Mouse (Mus musculus) midbrain, embryonic 16.5 days (tissue): ENCODE results near the gene 5031439G07Rik. TPM values are rescaled to one million over a fixed set of nuclear protein-coding genes. Genes with fewer than 3 reads are reported as not detected.

Experiments
- ATAC-seq: fragments of 200-750 bp; cut with Nextera tagmentation; 2 replicates; pipeline ENCODE4 v1.8.0; 2017; ENCODE audit warnings: moderate TSS enrichment
- H3K27ac ChIP-seq: fragments of 300-500 bp; sonication (generic); 2 replicates; pipeline ENCODE4 v1.5.1; 2014; ENCODE audit warnings: mild to moderate bottlenecking, low read length, mixed read lengths
- H3K27me3 ChIP-seq: fragments of 300-500 bp; sonication (generic); 2 replicates; pipeline ENCODE4 v1.6.1; 2014; ENCODE audit warnings: low read depth, low read length, mixed read lengths; ENCODE audit not compliant: control insufficient read depth, insufficient read depth
- H3K36me3 ChIP-seq: fragments of 300-500 bp; sonication (generic); 2 replicates; pipeline ENCODE4 v1.6.1; 2014; ENCODE audit warnings: mild to moderate bottlenecking, low read length, moderate library complexity, mixed read lengths; ENCODE audit not compliant: control insufficient read depth, insufficient read depth
- H3K4me1 ChIP-seq: fragments of 300-500 bp; sonication (generic); 2 replicates; pipeline ENCODE4 v1.6.1; 2014; ENCODE audit warnings: mild to moderate bottlenecking, low read length, mixed read lengths; ENCODE audit not compliant: control insufficient read depth, insufficient read depth
- H3K4me2 ChIP-seq: fragments of 300-500 bp; sonication (generic); 2 replicates; pipeline ENCODE4 v1.6.1; 2014; ENCODE audit warnings: mild to moderate bottlenecking, low read length, mixed read lengths
- H3K4me3 ChIP-seq: fragments of 300-500 bp; sonication (generic); 2 replicates; pipeline ENCODE4 v1.5.1; 2014; ENCODE audit warnings: low read depth, mild to moderate bottlenecking, low read length, moderate library complexity, mixed read lengths
- H3K9ac ChIP-seq: fragments of 300-500 bp; sonication (generic); 2 replicates; pipeline ENCODE4 v1.6.1; 2014; ENCODE audit warnings: low read depth, low read length, mixed read lengths
- H3K9me3 ChIP-seq: fragments of 300-500 bp; sonication (generic); replicated peaks from 2 replicates; pipeline ENCODE4 v1.6.1; 2014; ENCODE audit warnings: mild to moderate bottlenecking, low read length, mixed read lengths; ENCODE audit not compliant: control insufficient read depth, poor library complexity, severe bottlenecking
- WGBS: fragments of 180-500 bp; shearing (Covaris S2); extraction: QIAGEN DNeasy Blood & Tissue Kit; methylation state at CpG from one replicate; pipeline ENCODE4 v1.1.7; 2014; 5-methylcytosine and 5-hydroxymethylcytosine counted together
- polyA plus RNA-seq: library from polyadenylated mRNA; unstranded; fragments of >200 nt; fragmentation: Nextera tagmentation; extraction: Ambion mirVana; gene quantifications from 2 replicates; pipeline ENCODE4 v1.2.1, GENCODE M21; 2015

The 5031439G07Rik gene
- polyA plus RNA-seq, 1 experiment from 2014 or later, result 24.5 TPM

DNA sequence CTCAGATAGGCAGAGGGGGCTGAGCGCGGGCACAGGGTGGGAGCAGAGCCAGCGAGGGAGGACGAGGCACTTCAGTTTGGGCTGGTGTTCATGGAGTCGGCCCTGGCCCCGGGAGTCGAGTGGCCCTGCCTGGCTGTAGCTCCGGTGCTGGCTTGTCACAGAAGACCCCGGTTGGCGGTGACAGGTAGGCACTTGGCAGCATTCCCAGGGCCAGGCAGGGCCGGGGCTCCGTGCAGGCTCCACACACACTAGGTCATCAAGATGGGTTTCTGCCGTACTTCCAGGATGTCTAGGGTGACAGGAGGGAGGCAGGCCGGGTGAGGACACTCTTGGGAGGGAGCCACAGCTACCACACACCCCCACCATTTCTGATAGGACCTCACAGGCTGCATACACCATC lies 39.4 kb downstream of the 5031439G07Rik start:
- WGBS, result 92% methylated on average over 14 of the region's 14 CpGs
- no peaks in the 10 kb centered on the region for H3K27me3 ChIP-seq
- no peaks in the 10 kb centered on the region for H3K4me1 ChIP-seq
- no peak overlapping the region for H3K9ac ChIP-seq
- H3K9me3 ChIP-seq, result no peaks in the 10 kb centered on the region
- H3K36me3 ChIP-seq, result peaks cover 69% of the 10 kb centered on the region
- H3K27ac ChIP-seq, result no peak overlapping the region
- no peak overlapping the region for H3K4me3 ChIP-seq
- no peak overlapping the region for H3K4me2 ChIP-seq
- ATAC-seq, result no peak

DNA sequence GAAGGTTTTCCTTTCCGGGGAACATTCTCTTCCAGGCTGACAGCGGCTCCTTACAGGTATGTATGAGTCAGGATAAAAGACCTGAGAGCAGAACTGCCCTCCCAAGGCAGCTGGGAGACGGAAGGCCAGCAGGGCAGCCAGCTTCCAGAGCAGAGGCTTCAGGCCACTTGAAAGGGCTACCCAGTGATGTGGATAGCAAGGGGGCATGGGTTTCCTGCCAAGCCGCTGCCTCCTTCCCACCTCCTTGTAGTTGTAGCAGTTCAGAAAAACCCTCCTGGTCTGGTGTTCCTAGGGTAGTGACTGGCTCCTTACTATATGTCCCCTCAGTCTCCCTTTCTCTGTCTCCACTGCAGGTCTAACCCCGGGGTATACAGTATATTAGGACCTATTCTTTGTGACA lies 44.0 kb downstream of the 5031439G07Rik start:
- Histone ChIP-seq H3K4me3 (no peak overlapping the region), H3K36me3 (peaks cover 45% of the 10 kb centered on the region), H3K9ac (no peak overlapping the region), H3K27ac (no peak overlapping the region), H3K4me1 (no peaks in the 10 kb centered on the region), H3K4me2 (no peak overlapping the region), H3K27me3 (no peaks in the 10 kb centered on the region), H3K9me3 (no peaks in the 10 kb centered on the region)
- ATAC-seq, result no peak
- 84% methylated on average over 5 of the region's 5 CpGs for WGBS

DNA sequence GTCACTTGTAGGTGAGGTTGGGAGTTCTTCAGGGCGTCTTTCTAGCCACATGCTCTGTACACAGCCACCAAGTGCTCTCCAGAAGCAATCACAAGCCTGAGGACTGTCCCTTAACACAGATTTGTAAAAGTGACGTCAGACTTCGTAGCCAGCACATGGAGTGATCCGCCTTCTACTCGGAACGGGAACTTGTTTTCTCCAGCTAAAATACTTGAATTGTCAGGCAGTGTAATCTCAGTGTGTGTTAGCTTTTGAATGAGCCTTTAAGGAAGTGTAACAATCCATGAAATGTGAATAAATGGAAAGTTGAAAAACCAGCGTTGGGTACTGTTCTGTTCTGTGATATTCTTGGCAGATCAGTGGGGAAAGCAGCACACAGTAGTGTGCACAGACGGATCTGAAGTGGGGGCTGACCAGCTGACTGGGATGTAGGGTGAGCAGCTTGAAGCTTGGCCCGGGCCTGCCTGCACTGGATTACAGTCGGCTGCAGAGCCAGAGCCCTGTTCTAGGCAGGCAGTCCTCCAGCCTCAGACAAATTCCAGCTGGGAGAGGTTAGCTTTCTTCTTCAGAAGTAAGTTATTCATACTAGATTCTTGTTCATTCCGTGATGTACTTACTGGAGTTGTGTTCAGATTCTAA lies 45.6 kb downstream of the 5031439G07Rik start:
- H3K4me1 ChIP-seq, result no peaks in the 10 kb centered on the region
- H3K9ac ChIP-seq, result no peak overlapping the region
- H3K27ac ChIP-seq, result 0 out of 2 replicates have a peak overlapping the region, but pooled peaks have one; percentile 14
- H3K4me3 ChIP-seq, result no peak overlapping the region
- 68% methylated on average over 11 of the region's 11 CpGs for WGBS
- no peaks in the 10 kb centered on the region for H3K27me3 ChIP-seq
- peaks cover 35% of the 10 kb centered on the region for H3K36me3 ChIP-seq
- no peak for ATAC-seq
- no peaks in the 10 kb centered on the region for H3K9me3 ChIP-seq
- H3K4me2 ChIP-seq, result no peak overlapping the region

DNA sequence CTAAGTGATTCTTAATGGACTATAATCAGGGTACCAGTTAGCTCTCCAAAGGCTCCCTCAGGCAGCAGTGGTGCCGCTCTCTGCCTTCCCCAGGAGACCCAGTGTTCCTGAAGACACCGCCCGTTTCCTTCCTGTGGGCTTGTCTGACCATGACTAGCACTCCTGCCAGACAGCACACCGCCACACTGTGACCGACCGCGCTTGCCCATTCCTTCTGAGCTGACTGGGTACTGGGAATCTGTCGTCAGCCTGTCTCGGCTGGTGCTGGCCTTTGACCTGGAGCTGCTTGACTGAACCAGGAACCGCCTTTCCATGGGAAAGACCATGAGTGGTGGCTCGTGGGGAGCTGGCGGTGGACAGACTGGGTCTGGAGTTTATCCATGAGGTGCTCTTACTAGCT lies 48.2 kb downstream of the 5031439G07Rik start:
- Histone ChIP-seq H3K27me3 (no peaks in the 10 kb centered on the region), H3K9me3 (no peaks in the 10 kb centered on the region), H3K4me2 (no peak overlapping the region), H3K27ac (no peak overlapping the region), H3K36me3 (peaks cover 36% of the 10 kb centered on the region), H3K4me3 (no peak overlapping the region), H3K9ac (no peak overlapping the region), H3K4me1 (no peaks in the 10 kb centered on the region)
- ATAC-seq, result no peak
- WGBS, result 77% methylated on average over 12 of the region's 12 CpGs

GRCm38 (mm10) chr15:84934901-84935300 lies 53.5 kb downstream of the 5031439G07Rik start:
- Histone ChIP-seq H3K27me3 (no peaks in the 10 kb centered on the region), H3K4me2 (no peak overlapping the region), H3K9me3 (no peaks in the 10 kb centered on the region), H3K9ac (no peak overlapping the region), H3K4me1 (no peaks in the 10 kb centered on the region), H3K36me3 (peaks cover 39% of the 10 kb centered on the region), H3K4me3 (no peak overlapping the region), H3K27ac (no peak overlapping the region)
- no peak for ATAC-seq
- WGBS, result 90% methylated on average over 16 of the region's 16 CpGs

DNA sequence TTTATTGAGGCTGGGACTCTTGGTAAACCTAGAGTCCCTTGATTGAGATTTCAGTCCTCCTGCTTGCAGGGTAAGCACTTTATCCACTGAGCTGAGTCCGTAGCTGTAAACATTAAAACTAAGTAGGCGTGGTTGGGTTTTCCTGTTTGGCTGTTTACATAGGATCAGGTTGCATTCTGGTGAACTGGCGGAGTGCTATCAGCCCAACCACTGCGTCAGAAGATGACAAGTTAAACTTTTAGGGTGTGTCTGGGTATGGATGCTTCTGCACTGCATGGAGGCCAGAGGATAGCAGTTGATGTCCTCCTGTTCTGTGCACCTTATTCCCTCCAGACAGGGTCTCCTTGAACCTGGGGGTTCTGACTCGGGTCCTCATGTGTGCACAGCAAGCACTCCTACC lies 56.0 kb downstream of the 5031439G07Rik start:
- Histone ChIP-seq H3K27me3 (no peaks in the 10 kb centered on the region), H3K9ac (no peak overlapping the region), H3K9me3 (no peaks in the 10 kb centered on the region), H3K4me3 (no peak overlapping the region), H3K4me1 (no peaks in the 10 kb centered on the region), H3K4me2 (no peak overlapping the region), H3K36me3 (peaks cover 42% of the 10 kb centered on the region), H3K27ac (no peak overlapping the region)
- ATAC-seq, result no peak
- WGBS, result 87% methylated on average over 5 of the region's 5 CpGs

GRCm38 (mm10) chr15:84925495-84926018 lies 62.8 kb downstream of the 5031439G07Rik start:
- Histone ChIP-seq H3K4me3 (no peak overlapping the region), H3K4me2 (peak overlapping the region; percentile 36), H3K4me1 (peaks cover 25% of the 10 kb centered on the region), H3K27me3 (no peaks in the 10 kb centered on the region), H3K36me3 (peaks cover 15% of the 10 kb centered on the region), H3K9me3 (no peaks in the 10 kb centered on the region), H3K27ac (no peak overlapping the region), H3K9ac (0 out of 2 replicates have a peak overlapping the region, but pooled peaks have one; percentile 25)
- 43% methylated on average over 1 of the region's 1 CpGs for WGBS
- no peak for ATAC-seq

- no peaks in the 10 kb centered on the region for H3K9me3 ChIP-seq
- peak overlapping the region; percentile 68 for H3K4me3 ChIP-seq
- peak overlapping the region; percentile 78; the same call in 1 of the 2 replicates for H3K9ac ChIP-seq
- no peak overlapping the region for H3K27ac ChIP-seq
- peaks cover 15% of the 10 kb centered on the region for H3K36me3 ChIP-seq
- no peaks in the 10 kb centered on the region for H3K27me3 ChIP-seq
- 14% methylated on average over 9 of the region's 9 CpGs for WGBS
- no peak for ATAC-seq
- H3K4me1 ChIP-seq, result peaks cover 25% of the 10 kb centered on the region
- H3K4me2 ChIP-seq, result peak overlapping the region; percentile 84
Measured at GRCm38 (mm10) chr15:84924781-84925315, 63.5 kb downstream of the 5031439G07Rik start.

GRCm38 (mm10) chr15:84923508-84924181 lies 64.7 kb downstream of the 5031439G07Rik start:
- Histone ChIP-seq H3K9ac (peak overlapping the region; percentile 78), H3K4me2 (peak overlapping the region; percentile 84), H3K4me1 (peaks cover 25% of the 10 kb centered on the region), H3K36me3 (peaks cover 9% of the 10 kb centered on the region), H3K27ac (peak overlapping the region; percentile 94), H3K4me3 (peak overlapping the region; percentile 68), H3K27me3 (no peaks in the 10 kb centered on the region), H3K9me3 (no peaks in the 10 kb centered on the region)
- peak; percentile 79 for ATAC-seq
- under 1% methylated on average over 68 of the region's 68 CpGs for WGBS
